Mouse (Mus musculus) brain, adult 10 weeks (tissue): Measurements from ENCODE around the gene Zrsr2. TPM values are rescaled to one million over a fixed set of nuclear protein-coding genes. Genes with fewer than 3 reads are reported as not detected.

Source experiments
- polyA plus RNA-seq: library from polyadenylated mRNA; stranded (reverse); fragments of 350-450 nt; fragmentation: Illumina TruSeq; extraction: RNeasy Lipid Tissue Mini Kit (QIAGEN cat#74804); gene quantifications from one replicate; pipeline ENCODE4 v1.2.3, GENCODE M21; 2015; ENCODE audit warnings: low read depth, low replicate concordance

Zrsr2 gene
- 41.9 TPM for polyA plus RNA-seq

DNA sequence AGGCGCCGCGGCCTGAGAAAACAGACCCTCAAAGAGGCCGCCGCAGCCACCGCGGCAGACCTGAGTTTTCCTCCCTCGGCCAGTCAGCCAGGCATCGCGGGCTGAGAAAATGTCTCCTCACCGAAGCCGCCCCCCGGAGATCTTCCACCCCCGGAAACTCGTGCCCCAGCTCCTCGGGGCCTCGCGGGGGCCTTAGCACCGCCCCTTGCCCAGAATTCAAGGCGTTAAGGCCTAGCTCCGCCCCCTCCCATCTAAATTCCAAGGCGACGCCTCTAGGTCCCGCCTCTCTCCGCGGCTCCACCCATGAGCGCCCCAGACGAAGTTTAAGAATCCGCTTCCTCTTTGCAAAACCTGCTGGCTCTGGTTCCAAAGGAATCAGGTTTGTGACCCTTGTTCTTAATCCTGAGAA, at the start of gene Zrsr2:
Gene Zrsr2 (minus strand): TSS at position 195 of the 409 bp plus-strand sequence.

DNA sequence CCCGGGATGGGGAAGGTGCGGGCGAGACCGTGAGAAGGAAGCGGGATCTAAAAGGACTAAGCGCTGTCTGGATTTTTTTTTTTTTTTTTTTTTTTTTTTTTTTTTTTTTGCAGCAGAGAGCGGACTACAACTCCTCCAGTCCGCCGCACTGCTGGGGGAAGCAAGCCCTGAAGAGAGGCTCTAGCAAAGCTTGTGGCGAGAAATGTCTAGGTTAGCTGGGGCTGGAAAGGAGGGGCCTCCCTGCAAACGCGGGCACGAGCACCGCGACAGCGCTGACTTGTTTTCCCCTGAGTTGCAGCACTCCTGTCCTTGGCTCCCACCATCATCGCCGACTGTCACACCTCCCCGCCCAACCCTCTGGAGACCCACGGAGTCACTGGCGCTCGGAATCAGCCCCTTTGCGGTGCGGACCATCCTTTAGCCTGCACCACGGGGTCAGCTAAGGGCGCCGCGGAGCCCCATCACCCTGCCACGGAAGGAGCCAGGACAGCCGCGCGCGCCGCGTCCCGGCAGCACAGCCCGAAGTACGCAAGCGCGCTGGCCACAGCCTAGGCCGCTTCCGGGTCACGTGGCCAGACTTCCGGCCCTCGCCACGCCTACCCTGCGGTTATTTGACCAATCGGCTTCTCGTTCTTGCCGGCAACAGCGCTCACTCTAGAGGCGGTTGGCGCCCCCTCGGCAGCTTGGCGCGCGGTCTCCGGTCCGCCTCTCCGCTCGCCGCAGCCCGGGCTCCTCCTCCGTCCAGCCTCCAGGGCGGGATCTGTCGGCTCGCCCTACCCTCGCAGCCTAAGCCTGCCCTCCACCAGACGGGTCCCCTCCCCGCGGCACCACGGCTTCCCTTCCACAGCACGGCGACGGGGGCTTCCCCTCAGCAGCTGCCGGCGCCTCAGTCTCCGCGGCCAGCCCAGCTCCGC, 49.9 kb downstream of the Zrsr2 start, which contains the start of gene Ap1s2:
Gene Ap1s2 (plus strand): TSS at position 681 of the 914 bp plus-strand sequence.

Other genes starting within 250 kb of the Zrsr2 start
- gene Rnf138rt1, start 197.3 kb downstream of the Zrsr2 start, polyA plus RNA-seq: 1.9 TPM
- gene Ap1s2, start 49.6 kb downstream of the Zrsr2 start, polyA plus RNA-seq: 65.9 TPM
- 2.4 TPM for gene Car5b, start 69.3 kb upstream of the Zrsr2 start, polyA plus RNA-seq
- gene Siah1b, start 117.8 kb upstream of the Zrsr2 start, polyA plus RNA-seq: 6.7 TPM
- 1.1 TPM for gene Cltrn, start 130.2 kb upstream of the Zrsr2 start, polyA plus RNA-seq
- 1.6 TPM for gene Ace2, start 180.7 kb upstream of the Zrsr2 start, polyA plus RNA-seq